Mouse (Mus musculus) mouse embryonic stem cell (cell line): ENCODE measurements around the gene Zbtb8a.
"Not testable (repeated sequence)": the region's sequence is repeated elsewhere in the genome, so short reads cannot be mapped to it uniquely, and the experiment has no call there.

Experiments
- in situ Hi-C, 2 experiments: fragments of 300-500 bp; cut with MboI; formaldehyde crosslinking; loops; 1 replicate in 1 of 2; 3 replicates in 1 of 2; pipeline ENCODE4 v1.14.3; 2019 to 2020; ENCODE audit warnings: low sequenced_read_pairs in 2 of 2, low pct_unique_long_range_greater_than_20kb in 1 of 2, mixed read lengths in 1 of 2; ENCODE audit not compliant: unreplicated experiment in 1 of 2

The Zbtb8a gene

GRCm38 (mm10) chr4:129377601-129378390, at the start of gene Zbtb8a:
TSS of gene Zbtb8a (minus strand) at chr4:129378116.
- in situ Hi-C loops: no loop called here

GRCm38 (mm10) chr4:129418321-129418720, 40.4 kb upstream of the Zbtb8a start:
- in situ Hi-C loops: no loop called here

DNA sequence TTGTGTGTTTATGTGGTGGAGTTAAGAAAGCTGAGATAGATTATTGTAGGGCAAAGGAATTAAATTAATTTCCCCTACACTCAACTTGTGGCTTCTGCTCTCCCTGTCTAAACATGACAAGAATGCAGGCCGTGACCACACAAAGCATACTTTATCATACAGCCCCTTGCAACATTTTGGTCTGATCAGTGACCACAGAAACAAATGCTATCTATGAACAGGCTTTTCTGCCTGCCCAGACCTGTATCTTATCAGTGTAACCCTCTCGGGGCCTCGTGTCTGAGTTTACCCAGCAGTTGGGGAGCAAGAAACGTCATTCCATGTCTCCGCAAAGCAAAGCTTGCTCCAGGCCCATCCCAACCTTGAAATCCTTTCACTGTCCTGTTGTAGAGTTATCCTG, 38.6 kb upstream of the Zbtb8a start:
- in situ Hi-C loops: no loop called here

DNA sequence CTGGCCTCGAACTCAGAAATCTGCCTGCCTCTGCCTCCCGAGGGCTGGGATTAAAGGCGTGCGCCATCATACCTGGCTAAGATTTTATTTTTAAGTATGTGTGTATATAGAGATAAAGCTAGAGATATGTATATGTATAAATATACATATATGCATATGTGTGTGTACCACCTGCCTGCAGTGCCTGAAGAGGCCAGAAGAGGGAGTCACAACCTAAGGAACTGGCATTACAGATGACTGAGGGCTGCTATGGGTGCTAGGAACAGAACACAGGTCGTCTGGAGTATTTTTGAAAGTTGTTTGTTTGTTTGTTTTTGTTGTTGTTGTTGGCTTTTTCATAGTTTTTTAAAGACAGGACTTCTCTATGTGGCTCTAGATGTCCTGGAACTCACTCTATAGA, 38.0 kb upstream of the Zbtb8a start:
- in situ Hi-C loops: no loop called here

GRCm38 (mm10) chr4:129410991-129411390, 33.1 kb upstream of the Zbtb8a start:
- in situ Hi-C loops: no loop called here

DNA sequence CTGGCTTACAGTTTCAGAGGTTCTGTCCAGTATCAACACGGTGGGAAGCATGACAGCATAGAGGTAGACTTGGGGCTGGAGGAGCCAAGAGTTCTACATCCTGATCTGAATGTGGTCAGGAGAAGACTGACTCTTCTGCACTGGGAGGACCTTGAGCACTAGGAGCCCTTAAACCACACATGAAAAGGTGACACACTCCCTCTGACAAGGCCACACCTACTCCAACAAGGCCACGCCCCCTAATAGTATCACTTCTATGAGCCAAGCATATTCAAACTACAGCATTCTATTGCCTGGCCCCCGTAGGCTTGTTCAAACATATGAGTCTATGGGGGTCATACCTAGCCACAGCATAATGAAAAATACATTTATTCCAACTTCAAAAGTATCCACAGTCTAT, 32.6 kb upstream of the Zbtb8a start:
- in situ Hi-C loops: not testable (repeated sequence)

- in situ Hi-C loops: no loop called here
Observed at GRCm38 (mm10) chr4:129406447-129406846, 28.5 kb upstream of the Zbtb8a start.

DNA sequence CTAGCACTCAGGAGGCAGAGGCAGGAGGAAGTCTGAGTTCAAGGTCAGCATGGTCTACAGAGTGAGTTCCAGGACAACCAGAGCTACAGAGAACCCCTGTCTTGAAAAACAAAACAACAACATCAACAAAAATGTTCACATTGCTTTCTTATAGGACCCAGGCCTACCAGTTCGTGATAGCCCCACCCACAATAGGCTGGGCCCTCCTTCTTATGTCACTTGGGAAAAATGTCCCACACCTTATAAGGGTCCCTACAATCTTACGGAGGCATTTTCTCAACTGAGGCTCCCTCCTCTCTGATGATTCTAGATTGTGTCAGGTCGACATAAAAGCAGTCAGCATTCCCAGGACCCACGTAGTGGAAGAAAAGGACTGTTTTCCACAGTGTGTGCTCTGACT, 21.9 kb upstream of the Zbtb8a start:
- in situ Hi-C loops: no loop called here

DNA sequence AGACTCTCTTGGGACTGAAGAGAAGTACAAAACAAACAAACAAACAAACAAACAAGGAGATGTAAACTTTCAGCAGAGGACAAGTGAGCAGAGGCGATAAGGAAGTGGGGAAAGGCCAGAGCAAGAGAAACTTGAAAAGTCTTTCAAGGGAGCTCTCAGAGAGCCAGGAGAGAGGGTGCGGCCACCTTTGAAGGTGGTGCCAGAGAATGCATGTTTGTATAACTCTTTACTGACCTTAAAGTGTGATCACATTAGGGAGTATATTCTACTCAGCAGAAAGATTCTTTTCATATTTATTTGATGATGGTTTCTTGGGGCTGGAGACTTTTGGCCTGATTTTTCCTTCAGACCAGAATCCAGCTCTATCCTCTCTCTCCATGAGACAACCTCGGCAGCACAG, 19.0 kb upstream of the Zbtb8a start:
- in situ Hi-C loops: no loop called here

GRCm38 (mm10) chr4:129394089-129394870, 16.4 kb upstream of the Zbtb8a start:
- in situ Hi-C loops: no loop called here

GRCm38 (mm10) chr4:129390936-129391557, 13.1 kb upstream of the Zbtb8a start:
- in situ Hi-C loops: no loop called here

DNA sequence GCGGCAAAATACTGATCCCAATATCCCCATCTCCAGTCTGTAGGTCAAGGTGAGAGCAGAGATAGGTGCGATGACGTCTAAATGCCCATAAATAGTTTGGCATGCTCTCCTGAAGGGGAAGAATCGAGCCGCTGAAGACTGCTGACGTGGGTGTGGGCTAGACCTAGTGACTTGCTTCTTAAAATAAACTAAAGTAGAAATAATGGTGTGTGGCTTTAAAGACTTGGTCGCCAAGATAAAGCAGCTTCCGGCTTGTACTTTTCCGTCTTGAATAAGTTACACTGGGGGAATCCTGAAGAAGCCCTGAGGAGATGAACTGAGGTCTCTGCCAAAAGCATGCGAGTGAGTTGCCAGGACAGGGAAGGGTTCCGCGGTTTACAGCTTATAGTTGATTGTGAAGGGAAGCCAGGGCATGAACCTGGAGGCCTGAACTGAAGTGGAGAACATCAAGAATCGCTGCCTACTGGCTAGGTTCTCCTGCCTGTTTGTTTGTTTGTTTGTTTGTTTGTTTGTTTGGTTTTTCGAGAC, 12.4 kb upstream of the Zbtb8a start:
- in situ Hi-C loops: no loop called here

- in situ Hi-C loops: no loop called here
Observed at GRCm38 (mm10) chr4:129388404-129388803, 10.5 kb upstream of the Zbtb8a start.

DNA sequence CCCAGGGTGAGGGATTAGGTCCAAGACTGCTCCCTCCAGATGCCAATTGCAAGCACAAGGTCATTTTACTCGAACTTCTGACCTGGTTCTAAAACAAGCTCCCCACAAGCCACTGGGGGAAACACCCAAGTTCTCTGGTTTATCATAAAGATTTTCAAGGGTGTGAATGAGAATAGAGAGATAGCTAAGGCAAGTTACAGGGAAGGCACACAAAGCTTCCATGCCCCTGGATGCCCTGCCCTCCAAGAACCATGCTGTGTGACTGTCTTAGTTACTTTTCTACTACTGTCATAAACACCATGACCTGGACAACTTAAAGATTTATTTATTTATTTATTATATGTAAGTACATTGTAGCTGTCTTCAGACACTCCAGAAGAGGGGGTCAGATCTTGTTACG, 9.1 kb upstream of the Zbtb8a start:
- in situ Hi-C loops: no loop called here

GRCm38 (mm10) chr4:129386269-129386946, 8.5 kb upstream of the Zbtb8a start:
- in situ Hi-C loops: no loop called here

DNA sequence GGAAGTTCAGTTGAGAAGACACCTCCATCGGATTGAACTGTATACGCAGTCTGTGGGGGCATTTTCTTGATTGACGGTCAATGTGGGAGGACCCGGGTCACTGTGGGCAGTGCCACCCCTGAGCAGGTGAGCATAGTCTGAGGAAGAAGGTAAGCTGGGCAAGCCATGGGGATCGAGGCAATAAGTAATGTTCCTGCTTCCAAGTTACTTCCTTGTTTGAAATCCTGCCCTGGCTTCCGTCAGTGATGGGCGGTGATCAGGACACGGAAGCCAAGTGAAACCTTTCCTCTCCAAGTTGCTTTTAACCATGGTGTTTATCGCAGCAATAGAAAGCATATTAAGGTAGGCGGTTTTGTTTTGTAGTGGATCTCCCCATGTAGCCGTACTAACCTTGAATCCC, 7.8 kb upstream of the Zbtb8a start:
- in situ Hi-C loops: no loop called here

- in situ Hi-C loops: no loop called here
Observed at GRCm38 (mm10) chr4:129384440-129384839, 6.5 kb upstream of the Zbtb8a start.

DNA sequence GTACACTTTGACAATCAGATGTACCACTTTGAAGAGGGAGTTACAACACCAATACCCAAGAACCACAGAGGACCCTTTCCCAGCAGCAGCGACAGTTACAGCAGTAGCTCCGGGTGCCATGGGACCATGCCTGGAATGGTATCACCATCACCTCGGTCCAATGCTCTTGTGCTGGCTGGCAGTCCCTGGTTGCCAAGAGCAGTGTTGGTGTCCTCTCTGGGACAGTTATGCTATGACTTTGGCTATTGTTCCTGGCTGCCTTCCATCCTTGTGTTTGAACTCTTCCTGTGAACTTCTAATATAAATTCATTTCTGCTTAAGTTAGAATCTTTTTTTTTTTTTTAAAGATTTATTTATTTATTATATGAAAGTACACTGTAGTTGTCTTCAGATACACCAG, 5.7 kb upstream of the Zbtb8a start:
- in situ Hi-C loops: no loop called here

GRCm38 (mm10) chr4:129382488-129382887, 4.6 kb upstream of the Zbtb8a start:
- in situ Hi-C loops: no loop called here
